Mouse (Mus musculus): ENCODE measurements around the gene Ces1e.

GRCm38 (mm10) chr8:93261436-93261835 is 32.0 kb upstream of the Ces1e start:
- TF ChIP-seq CTCF (IDR thresholded peaks at IDR 0.05; ENCODE audit: low read depth, low read length) (no peak), EP300 (IDR thresholded peaks at IDR 0.05; ENCODE audit: insufficient read depth, low read depth, low read length) (no peak)
